Mouse (Mus musculus) ZHBTc4 (cell line): ENCODE results near the gene Tagap1.
"Not testable (repeated sequence)": the region's sequence is repeated elsewhere in the genome, so short reads cannot be mapped to it uniquely, and the experiment has no call there.

ENCODE experiments used
- DNase-seq: peaks from one replicate; pipeline ENCODE4 v3.0.0-alpha.2; 2011; ENCODE audit warnings: low read depth, low spot score

The Tagap1 gene

GRCm38 (mm10) chr17:6962339-6962738, 1.4 kb upstream of the Tagap1 start:
- not testable (repeated sequence) for DNase-seq

GRCm38 (mm10) chr17:6961181-6962000, 435 bp upstream of the Tagap1 start:
- DNase-seq, result not testable (repeated sequence)

DNA sequence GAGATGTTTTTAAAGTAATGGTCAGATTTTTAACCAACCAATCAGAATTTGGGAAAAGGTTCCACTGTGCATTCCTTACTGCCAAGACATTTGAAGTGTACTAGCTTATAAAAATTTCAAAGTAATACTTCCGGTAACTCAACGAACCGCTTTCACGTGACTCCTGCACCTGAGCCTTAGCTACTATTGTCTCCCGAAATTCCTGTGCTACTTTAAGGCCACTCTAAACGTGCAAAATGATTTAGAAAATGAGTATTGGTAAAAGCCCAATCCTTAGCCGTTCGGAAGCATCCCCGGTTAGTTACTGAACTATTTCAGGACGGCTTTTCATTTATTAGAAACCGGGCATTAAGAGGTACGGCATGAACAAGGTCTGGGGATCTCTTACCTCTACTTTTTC, 607 bp downstream of the Tagap1 start:
- DNase-seq, result not testable (repeated sequence)

GRCm38 (mm10) chr17:6959543-6960259, 1.3 kb downstream of the Tagap1 start:
- not testable (repeated sequence) for DNase-seq

GRCm38 (mm10) chr17:6958881-6959280, 2.1 kb downstream of the Tagap1 start:
- DNase-seq, result not testable (repeated sequence)

GRCm38 (mm10) chr17:6948769-6949228, 12.2 kb downstream of the Tagap1 start:
- not testable (repeated sequence) for DNase-seq

DNA sequence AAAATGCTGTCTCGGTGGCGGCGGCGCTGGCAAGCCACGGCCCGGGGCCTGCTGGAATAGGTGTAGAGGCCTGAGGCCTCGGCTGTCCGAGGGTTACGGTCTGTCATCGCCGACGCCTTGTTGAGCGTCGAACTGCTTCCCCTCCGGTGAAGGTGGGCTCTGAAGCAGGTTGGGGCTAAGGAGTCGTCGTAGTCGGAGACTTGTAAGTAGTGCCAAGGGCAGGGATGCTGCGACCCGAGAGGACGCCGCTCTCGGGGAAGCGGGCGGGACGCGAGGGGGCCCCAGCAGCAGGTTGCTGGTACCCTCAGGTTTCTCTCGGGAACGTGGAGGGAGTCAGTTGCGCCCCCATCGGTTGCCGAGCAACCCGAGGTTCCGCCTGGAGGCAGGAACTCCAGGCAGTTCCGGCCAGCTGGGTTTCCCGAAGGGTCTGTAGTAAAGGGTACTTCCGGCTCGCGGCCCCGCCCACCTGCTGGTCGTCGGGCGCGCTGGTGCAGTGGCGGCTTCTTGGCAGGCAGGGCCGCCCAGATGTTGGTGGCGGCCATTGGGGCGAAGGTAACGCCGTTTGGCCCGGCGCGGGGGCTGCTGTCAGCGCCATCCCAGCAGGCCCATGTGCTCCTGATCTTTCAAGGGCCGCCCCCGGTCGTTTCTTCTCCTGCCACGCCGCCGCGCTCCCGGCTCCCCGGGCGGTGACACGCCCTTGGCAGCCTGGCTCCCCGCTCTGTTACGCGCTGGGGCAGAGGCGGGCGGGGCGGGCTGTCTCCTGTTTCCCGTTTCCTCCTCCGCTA, 12.8 kb downstream of the Tagap1 start, which contains the start of gene Rsph3b:
Gene Rsph3b (minus strand): TSS at position 699 of the 785 bp plus-strand sequence.
- DNase-seq, result peak; percentile 89

GRCm38 (mm10) chr17:6947637-6947983, 13.3 kb downstream of the Tagap1 start:
- not testable (repeated sequence) for DNase-seq

DNA sequence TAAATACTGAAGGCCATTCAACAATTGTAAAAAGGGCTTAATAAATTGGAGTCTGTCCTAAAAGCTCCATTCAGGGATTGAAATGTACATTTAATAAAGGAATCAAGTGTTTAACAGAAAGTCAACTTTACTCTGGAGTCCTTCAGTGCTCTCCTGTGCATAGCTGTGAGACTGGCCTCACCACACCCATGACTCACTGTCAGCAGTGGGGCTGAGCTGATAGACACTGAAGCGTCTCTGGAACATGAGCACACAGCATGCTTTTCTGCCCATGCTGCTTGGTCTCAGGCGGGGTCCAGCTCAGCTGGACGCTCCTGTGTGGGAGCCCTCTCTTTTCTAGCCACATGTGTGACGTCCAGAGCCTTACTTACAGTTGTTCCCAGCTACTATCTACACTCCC, 18.4 kb downstream of the Tagap1 start:
- not testable (repeated sequence) for DNase-seq

GRCm38 (mm10) chr17:6931625-6932024, 29.3 kb downstream of the Tagap1 start:
- DNase-seq, result not testable (repeated sequence)

DNA sequence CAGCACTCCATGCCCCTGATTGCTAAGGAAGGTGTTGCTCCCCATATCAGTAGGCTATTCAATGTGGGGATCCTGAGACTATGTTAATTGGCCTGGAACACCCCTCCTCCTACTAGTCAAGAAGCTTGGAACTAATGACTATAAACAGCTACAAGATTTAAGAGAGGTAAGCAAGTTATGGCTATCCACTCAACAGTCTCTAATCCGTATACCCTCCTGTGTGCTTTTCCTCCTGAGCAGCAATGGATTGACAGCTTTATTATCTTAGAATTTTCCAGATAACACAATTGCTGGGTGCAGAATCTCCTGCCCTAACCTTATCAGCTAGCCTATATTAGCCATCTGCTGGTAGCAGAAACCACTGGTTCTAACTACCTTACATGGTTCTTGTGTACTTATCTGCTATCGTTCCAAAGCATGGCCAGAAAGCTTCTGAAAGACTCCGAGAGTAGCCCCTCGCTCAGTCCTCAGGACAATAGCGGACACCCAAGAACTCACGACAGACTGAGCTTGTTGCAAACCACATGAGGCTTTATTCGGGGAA, 40.5 kb downstream of the Tagap1 start:
- DNase-seq, result not testable (repeated sequence)

GRCm38 (mm10) chr17:6919388-6919787, 41.6 kb downstream of the Tagap1 start:
- DNase-seq, result not testable (repeated sequence)

DNA sequence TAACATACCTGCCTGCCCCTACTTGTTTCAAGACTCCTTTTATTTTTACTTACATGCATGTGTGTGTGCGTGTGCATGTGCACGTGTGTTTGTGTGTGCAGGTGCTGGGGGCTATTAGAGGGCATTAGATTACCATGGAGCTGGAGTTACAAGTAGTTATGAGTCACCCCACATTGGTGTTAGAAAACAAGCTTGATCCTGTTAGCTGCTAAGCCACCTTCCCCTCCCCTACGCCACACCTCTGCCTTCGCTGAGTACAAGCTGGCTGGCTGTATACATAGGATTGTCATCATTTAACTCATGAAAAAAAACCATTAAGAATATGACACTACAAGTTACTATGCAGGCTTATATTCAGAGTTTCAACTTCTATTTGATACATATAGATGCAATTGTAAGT, 45.7 kb downstream of the Tagap1 start:
- not testable (repeated sequence) for DNase-seq

GRCm38 (mm10) chr17:6914066-6914465, 46.9 kb downstream of the Tagap1 start:
- not testable (repeated sequence) for DNase-seq
